Mouse (Mus musculus) lung, adult 2 months (tissue): Measurements from ENCODE around the gene Cisd2.

Source experiments
- CTCF ChIP-seq: fragments of 200-500 bp; IDR thresholded peaks from 2 replicates; pipeline ENCODE4 v1.5.1; 2011; ENCODE audit warnings: mild to moderate bottlenecking, low read length, control low read depth; ENCODE audit not compliant: insufficient read depth
- POLR2A ChIP-seq: fragments of 200-500 bp; IDR thresholded peaks from 2 replicates; pipeline ENCODE4 v1.6.1; 2011; ENCODE audit warnings: low read depth, mild to moderate bottlenecking, control low read depth, low read length, borderline replicate concordance; ENCODE audit errors: extremely low read depth

- no peak for TF ChIP-seq CTCF
- TF ChIP-seq POLR2A = no peak
Measured at GRCm38 (mm10) chr3:135411824-135412223, 11.9 kb downstream of the Cisd2 start.
